Mouse (Mus musculus): Measurements from ENCODE around the gene Aox4. TPM values are rescaled to one million over a fixed set of nuclear protein-coding genes. Genes with fewer than 3 reads are reported as not detected.
A peak's percentile ranks its signal among the peaks of the same experiment; 100 is the strongest.

Gene Aox4
- 1 to 10 TPM; 3.0 to 4.0 (median 3.4) TPM for total RNA-seq (2022)

DNA sequence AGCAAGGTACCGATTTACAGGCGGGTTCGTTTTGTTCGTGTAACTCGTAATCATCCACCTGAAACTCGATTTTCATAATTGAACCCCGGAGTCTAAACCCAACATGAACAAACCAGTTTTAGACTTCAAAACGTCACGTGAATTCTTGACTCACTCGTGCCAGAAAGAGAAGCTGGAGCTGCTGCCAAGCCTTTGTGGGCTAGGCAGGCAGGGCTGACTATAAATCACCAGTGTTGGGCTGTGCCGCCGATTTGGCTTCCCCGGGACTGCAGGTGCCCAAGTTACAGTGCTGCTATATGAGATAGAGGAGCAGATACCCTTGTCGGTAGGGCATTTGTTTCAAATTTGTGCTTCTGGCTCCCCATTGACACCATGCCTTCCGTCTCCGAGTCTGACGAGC, at the start of gene Aox4:
Gene Aox4 (plus strand): TSS at position 195 of the 400 bp plus-strand sequence.
- peak; percentile 16 to 38 for DNase-seq (ENCODE audit: low spot score in 2 of 2)

GRCm38 (mm10) chr1:58169893-58170292, 40.3 kb upstream of the Aox4 start:
- DNase-seq (ENCODE audit: low spot score in 2 of 2): no peak

DNA sequence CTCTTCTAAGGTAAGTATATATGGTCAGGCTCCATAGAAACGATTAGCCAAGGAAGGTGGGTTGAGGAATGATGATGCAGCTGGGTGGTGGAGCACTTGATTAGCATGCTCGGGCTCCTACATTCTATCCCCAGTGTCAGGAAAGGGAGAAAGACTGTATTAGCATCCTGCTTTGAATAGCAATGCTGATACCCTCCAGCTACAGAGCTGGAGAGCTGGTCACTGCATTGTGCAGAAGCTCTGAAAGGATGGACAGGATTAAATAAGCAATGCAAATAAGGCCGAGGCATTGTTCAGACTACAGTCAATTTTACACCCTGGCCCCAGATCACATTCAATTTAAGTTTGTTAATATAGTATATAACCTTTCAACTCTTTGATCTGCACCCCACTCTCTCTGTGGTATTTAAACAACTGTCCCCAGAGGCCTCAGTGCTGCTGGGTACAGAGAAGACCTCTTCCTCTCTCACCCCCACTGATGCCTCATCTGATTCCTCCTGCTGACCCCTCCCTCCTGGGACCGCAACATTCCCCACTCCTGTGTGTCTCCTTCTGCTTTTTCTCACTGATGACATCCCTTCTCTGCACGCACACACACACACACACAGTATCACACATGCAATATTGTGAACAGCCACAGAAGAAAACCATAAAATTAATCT, 21.6 kb upstream of the Aox4 start:
- no peak for DNase-seq (ENCODE audit: low spot score in 2 of 2)

- DNase-seq (ENCODE audit: low spot score in 2 of 2): no peak
Observed at GRCm38 (mm10) chr1:58194317-58194716, 15.9 kb upstream of the Aox4 start.

DNA sequence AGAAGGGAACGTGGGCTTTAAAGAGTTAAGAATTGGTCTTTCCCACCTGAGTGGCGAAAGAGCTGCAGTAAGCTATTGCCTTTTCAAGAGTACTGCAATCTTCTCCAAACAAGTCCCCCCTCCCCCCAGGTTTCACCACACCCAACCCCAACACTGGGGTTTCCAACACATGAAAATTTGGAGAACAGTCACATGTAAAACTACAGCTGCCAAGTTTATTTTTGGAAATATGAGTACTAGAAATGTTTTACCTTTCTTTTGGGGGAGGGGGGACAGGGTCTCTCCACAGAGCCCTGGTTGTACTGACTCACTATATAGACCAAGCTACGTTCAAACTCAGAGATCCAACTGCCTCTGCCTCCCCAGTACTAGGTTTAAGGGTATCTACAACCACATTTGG, 15.2 kb upstream of the Aox4 start:
- no peak for DNase-seq (ENCODE audit: low spot score in 2 of 2)

GRCm38 (mm10) chr1:58195541-58195940, 14.7 kb upstream of the Aox4 start:
- DNase-seq (ENCODE audit: low spot score in 2 of 2): no peak

DNA sequence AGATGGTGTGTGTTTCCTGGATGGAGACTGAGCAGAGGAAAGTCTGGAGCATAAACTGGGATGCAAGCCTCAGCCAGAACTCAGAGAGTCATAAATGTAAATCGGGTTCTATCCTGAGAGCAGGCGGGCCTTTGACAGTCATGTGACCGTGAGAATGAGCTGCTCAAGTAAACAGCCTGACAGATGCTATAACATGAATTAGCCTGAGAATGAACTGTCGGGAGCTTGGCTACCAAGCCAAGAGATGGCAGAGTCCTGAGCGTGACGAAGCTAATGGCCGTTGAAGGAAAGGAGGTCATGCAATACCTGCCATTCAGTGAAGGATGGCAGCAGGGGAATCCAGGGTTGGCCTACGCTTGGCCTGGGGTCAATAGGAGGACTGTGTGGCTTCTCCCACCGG, 13.2 kb upstream of the Aox4 start:
- DNase-seq (ENCODE audit: low spot score in 2 of 2): no peak

- DNase-seq (ENCODE audit: low spot score in 2 of 2): no peak
Observed at GRCm38 (mm10) chr1:58198386-58198785, 11.8 kb upstream of the Aox4 start.

GRCm38 (mm10) chr1:58212805-58213204, 2.6 kb downstream of the Aox4 start:
- DNase-seq (ENCODE audit: low spot score in 2 of 2): no peak

DNA sequence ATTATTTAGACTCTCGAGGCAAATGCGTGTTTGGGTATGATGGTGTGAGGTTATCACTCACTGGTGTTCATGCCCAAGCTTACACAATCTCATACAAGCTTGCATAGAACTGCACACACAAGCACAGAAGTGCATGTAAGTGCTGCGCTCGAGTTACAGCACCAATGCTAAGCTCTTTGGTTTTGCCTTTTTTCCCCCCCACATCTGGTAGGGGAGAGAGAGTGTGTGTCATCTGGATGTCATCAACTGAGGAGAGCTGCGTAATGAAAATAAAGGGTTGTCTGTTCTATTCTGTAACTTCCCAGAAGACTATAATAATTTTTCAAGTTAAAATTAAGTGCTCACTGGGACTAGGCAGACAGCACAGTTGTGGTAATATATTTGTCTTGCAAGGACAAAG, 3.6 kb downstream of the Aox4 start:
- no peak for DNase-seq (ENCODE audit: low spot score in 2 of 2)

DNA sequence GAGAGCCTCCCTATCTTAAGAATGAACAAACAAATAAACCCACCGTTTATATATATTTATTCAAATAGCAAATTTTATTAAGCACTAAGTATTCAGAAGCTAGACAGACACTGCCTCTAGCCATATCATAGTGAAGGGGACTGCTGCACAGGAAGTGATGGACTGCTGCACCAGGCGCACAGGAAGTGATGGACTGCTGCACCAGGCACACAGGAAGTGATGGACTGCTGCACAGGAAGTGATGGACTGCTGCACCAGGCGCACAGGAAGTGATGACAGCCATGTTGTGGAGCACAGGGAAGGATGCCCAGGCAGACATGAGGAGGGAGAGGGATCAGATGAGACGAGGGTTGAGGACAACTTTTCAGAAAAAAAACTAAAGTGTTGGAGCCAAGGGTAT, 5.2 kb downstream of the Aox4 start:
- no peak for DNase-seq (ENCODE audit: low spot score in 2 of 2)

- DNase-seq (ENCODE audit: low spot score in 2 of 2): no peak
Observed at GRCm38 (mm10) chr1:58215956-58216532, 5.8 kb downstream of the Aox4 start.

DNA sequence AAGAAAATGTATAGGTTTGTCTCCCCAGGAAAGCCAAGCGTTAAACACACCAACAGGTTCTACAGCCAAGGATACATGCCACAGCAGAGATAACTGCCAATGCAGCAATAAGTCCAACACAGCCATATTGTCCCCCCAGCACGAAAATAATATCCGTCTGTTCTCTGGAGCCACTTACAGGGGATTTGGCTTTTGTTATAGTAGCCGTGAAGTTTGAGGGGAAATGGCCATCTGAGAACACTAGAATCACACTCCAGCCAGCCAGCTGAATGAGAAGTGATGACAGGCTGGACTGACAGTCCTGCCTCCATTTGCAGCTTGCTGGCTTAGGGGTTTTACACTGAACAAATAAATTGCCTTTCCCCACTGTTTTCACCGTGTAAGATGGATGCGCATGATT, 10.9 kb downstream of the Aox4 start:
- DNase-seq (ENCODE audit: low spot score in 2 of 2): no peak

GRCm38 (mm10) chr1:58221879-58222278, 11.7 kb downstream of the Aox4 start:
- no peak for DNase-seq (ENCODE audit: low spot score in 2 of 2)

DNA sequence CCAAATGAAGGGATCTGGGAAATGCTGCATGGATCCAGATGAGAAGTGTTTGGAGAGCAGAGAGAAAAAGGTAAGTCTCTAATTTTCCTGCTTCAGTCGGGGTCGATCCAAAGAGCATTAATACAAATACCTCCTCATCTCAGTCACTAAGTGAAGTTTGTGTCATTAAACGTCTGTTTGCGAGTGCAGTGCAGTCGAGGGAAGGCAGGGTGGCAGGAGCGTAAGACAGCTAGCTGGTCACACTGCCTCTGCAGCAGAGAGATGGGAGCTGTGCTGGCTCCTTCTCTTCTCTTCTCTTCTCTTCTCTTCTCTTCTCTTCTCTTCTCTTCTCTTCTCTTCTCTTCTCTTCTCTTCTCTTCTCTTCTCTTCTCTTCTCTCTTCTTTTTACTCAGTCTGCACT, 17.9 kb downstream of the Aox4 start:
- no peak for DNase-seq (ENCODE audit: low spot score in 2 of 2)

- no peak for DNase-seq (ENCODE audit: low spot score in 2 of 2)
Observed at GRCm38 (mm10) chr1:58228916-58229315, 18.7 kb downstream of the Aox4 start.

DNA sequence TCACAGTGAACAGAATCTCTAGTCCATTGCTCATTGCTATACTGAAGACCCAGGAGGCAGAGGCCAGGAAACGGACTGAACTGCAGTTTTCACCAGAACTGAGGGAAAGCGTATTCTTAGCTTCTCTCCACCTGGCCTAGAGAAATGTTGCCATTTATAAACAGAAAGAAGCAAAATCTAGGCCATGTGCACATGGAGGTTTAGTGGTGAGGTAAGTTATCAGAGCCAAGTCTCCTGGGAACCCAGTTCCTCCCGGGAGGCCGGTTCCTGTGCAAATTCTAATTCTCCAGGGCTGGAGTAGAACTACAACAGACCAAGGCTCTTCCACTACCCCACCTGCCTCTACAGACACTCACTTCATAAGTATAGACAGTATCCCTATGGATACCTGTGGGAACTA, 19.6 kb downstream of the Aox4 start:
- no peak for DNase-seq (ENCODE audit: low spot score in 2 of 2)

DNA sequence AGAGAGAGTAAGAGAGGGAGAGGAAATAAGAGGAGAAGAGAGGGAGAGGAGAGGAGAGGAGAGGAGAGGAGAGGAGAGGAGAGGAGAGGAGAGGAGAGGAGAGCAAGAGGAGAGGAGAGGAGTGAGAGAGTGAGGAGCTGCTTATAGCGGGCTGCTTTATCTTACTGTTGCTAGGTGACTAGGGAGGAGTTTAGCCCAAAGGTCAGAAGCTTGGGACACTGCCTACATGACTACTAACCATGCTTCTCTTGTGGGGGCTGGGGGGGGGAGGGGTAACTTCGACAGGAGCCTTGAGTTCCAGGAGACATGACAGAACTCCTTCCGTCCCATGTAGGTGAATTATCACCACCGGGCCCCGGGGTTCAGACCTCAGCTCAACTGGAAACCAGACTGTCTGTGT, 20.3 kb downstream of the Aox4 start:
- DNase-seq (ENCODE audit: low spot score in 2 of 2): no peak

DNA sequence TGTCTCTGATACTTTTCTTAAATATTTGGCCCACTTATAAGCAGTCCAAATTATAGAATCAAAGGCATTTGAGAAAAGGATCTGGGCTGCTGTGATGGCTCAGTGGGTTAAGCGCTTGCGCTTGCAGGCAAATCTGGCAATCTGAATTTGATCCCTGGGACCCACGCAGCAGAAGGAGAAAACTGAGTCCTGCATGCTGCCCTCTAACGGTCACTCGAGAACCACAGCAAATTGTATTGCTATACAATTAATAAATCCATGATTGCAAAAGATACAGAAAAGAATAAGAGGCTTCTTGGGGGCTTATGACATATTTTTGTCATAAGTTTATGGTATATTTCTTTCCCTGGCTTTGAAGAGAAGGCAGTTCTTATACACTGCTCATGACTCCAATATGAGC, 25.2 kb downstream of the Aox4 start:
- DNase-seq (ENCODE audit: low spot score in 2 of 2): no peak

DNA sequence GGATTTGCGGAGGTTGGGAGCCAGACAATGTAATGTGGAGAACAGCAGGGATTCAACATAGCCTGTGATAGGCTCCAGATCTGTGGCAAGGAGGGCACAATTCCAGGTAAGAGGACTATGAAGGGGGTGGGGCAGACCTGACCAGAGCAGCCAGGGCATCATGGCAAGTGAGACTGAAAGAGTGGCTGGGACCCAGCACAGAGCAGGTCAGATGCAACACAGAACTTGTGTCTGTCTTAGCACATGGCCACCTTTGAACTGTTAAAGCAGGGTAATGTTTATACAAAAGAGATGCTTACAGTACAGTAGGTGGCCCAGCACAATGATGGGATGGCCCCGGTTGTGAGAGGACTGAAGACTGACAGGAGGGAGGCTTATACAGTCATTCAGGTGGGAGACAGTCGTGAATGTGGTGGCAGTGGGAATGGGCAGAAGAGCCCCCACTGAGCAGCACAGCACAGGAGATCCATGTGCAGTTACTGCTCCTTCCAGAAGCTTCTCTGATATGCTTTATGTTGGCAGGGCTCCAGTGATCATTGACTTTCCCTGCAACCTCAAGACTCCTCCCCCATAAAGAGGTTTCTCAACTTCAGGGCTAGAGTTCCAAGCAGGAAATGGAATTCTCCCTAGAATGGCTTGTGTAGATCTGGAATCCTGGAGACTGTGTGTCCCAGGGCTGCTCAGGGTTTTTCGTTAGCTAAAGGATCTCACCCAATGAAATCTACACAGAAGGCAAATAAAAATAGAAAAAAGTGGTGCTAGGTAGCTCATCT, 27.5 kb downstream of the Aox4 start:
- no peak for DNase-seq (ENCODE audit: low spot score in 2 of 2)

DNA sequence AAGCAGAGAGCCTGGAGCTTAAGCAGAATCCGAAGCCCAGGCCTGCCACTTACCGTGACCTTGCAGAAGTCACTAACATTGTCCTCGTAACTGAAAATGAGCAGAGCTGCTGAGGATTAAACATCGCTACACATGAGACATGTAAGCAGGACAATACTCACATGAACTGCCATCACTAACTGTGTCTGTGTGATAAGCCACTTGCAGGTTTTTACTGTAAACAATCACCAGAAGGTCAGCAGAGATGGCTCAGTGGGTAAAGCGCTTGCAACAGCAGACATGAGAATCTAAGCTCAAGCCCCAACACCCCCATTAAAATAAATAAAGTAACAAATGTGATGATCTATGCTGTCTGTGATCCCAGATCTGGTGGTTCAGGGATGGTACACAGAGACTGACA, 28.2 kb downstream of the Aox4 start:
- no peak for DNase-seq (ENCODE audit: low spot score in 2 of 2)

GRCm38 (mm10) chr1:58238961-58239360, 28.8 kb downstream of the Aox4 start:
- DNase-seq (ENCODE audit: low spot score in 2 of 2): no peak

GRCm38 (mm10) chr1:58240347-58240746, 30.1 kb downstream of the Aox4 start:
- DNase-seq (ENCODE audit: low spot score in 2 of 2): no peak
